Mouse (Mus musculus) CH12.LX (cell line): Measurements from ENCODE around the gene Rasl10a. TPM values are rescaled to one million over a fixed set of nuclear protein-coding genes. Genes with fewer than 3 reads are reported as not detected.
A peak's percentile ranks its signal among the peaks of the same experiment; 100 is the strongest.

Experiments
- DNase-seq: peaks from one replicate; pipeline ENCODE4 v3.0.0-alpha.2; 2013; ENCODE audit errors: extremely low read depth
- H3K27ac ChIP-seq: 2 replicates; pipeline ENCODE4 v1.5.1; 2012; ENCODE audit warnings: low read depth, mild to moderate bottlenecking, control low read depth, moderate library complexity; ENCODE audit not compliant: insufficient read depth
- H3K27me3 ChIP-seq: replicated peaks from 2 replicates; pipeline ENCODE3; 2012; ENCODE audit warnings: inconsistent platforms
- H3K36me3 ChIP-seq, 2 experiments: replicated peaks in 1 of 2; 2 replicates each; pipeline versions ENCODE3 to v1.6.1; 2012; ENCODE audit warnings: inconsistent platforms in 1 of 2, low read length in 1 of 2, mild to moderate bottlenecking in 1 of 2, mixed read lengths in 1 of 2, moderate library complexity in 1 of 2; ENCODE audit not compliant: control insufficient read depth in 1 of 2, insufficient read depth in 1 of 2
- H3K4me1 ChIP-seq, 2 experiments: 2 replicates each; pipeline ENCODE4 v1.6.1; 2012; ENCODE audit warnings: inconsistent platforms in 1 of 2, moderate library complexity in 1 of 2; ENCODE audit not compliant: insufficient read depth in 2 of 2, control insufficient read depth in 1 of 2
- H3K4me2 ChIP-seq: 2 replicates; pipeline ENCODE4 v1.6.1; 2012; ENCODE audit warnings: low read depth, mild to moderate bottlenecking, control low read depth; ENCODE audit not compliant: poor library complexity, insufficient read depth, severe bottlenecking
- H3K4me3 ChIP-seq, 3 experiments: fragments of 150-350 bp in 1 of 3; sonication (generic) in 1 of 3; replicated peaks in 1 of 3; 2 replicates each; pipeline versions ENCODE3 to v1.5.1; 2011 to 2012; ENCODE audit warnings: low read depth in 2 of 3, low read length in 2 of 3, mild to moderate bottlenecking in 2 of 3, moderate library complexity in 2 of 3, control low read depth in 1 of 3, improper control_type of control experiment in 1 of 3, inconsistent platforms in 1 of 3, mixed read lengths in 1 of 3; ENCODE audit not compliant: poor library complexity in 1 of 3
- H3K79me2 ChIP-seq: replicated peaks from 2 replicates; pipeline ENCODE4 v1.6.1; 2012; ENCODE audit warnings: mild to moderate bottlenecking, moderate library complexity; ENCODE audit not compliant: control insufficient read depth, poor library complexity, insufficient read depth, severe bottlenecking; ENCODE audit errors: extremely low read depth
- H3K9ac ChIP-seq: 2 replicates; pipeline ENCODE4 v1.6.1; 2012; ENCODE audit warnings: low read depth, mild to moderate bottlenecking, control low read depth, moderate library complexity; ENCODE audit not compliant: insufficient read depth
- H3K9me3 ChIP-seq: replicated peaks from 2 replicates; pipeline ENCODE3; 2012; ENCODE audit warnings: low read length, inconsistent platforms, mixed read lengths
- BHLHE40 ChIP-seq: IDR thresholded peaks from 2 replicates; pipeline ENCODE4 v1.6.1; 2011; ENCODE audit warnings: mild to moderate bottlenecking, low read depth, low read length, improper control_type of control experiment
- CHD1 ChIP-seq: IDR thresholded peaks from 2 replicates; pipeline ENCODE4 v1.6.1; 2012; ENCODE audit warnings: low read depth, low read length, improper control_type of control experiment, inconsistent platforms
- CHD2 ChIP-seq: IDR thresholded peaks from 2 replicates; pipeline ENCODE4 v1.6.1; 2011; ENCODE audit warnings: low read length, improper control_type of control experiment
- CTCF ChIP-seq, 2 experiments: IDR thresholded peaks in 1 of 2; conservative IDR thresholded peaks in 1 of 2; 2 replicates each; pipeline ENCODE4 v1.5.1; 2011 to 2012; ENCODE audit warnings: low read depth in 2 of 2, low read length in 2 of 2, improper control_type of control experiment in 1 of 2, inconsistent platforms in 1 of 2, mild to moderate bottlenecking in 1 of 2, moderate library complexity in 1 of 2
- E2F4 ChIP-seq: IDR thresholded peaks from 2 replicates; pipeline ENCODE4 v1.6.1; 2011; ENCODE audit warnings: low read depth, low read length, improper control_type of control experiment; ENCODE audit not compliant: insufficient replicate concordance
- EP300 ChIP-seq: IDR thresholded peaks from 2 replicates; pipeline ENCODE4 v1.6.1; 2011; ENCODE audit warnings: low read length, improper control_type of control experiment
- ETS1 ChIP-seq: conservative IDR thresholded peaks from 2 replicates; pipeline ENCODE4 v1.6.1; 2012; ENCODE audit warnings: low read depth, mild to moderate bottlenecking, inconsistent platforms, low read length, improper control_type of control experiment, moderate library complexity
- GABPA ChIP-seq: IDR thresholded peaks from 2 replicates; pipeline ENCODE4 v1.6.1; 2012; ENCODE audit warnings: low read depth, low read length, improper control_type of control experiment, inconsistent platforms; ENCODE audit not compliant: insufficient replicate concordance
- HCFC1 ChIP-seq: IDR thresholded peaks from 2 replicates; pipeline ENCODE4 v1.6.1; 2012; ENCODE audit warnings: low read depth, mild to moderate bottlenecking, inconsistent platforms, low read length, improper control_type of control experiment
- IRF4 ChIP-seq: IDR thresholded peaks from 2 replicates; pipeline ENCODE4 v1.6.1; 2014; ENCODE audit warnings: low read depth, mild to moderate bottlenecking, inconsistent platforms, low read length, improper control_type of control experiment
- KAT2A ChIP-seq: IDR thresholded peaks from 2 replicates; pipeline ENCODE4 v1.6.1; 2012; ENCODE audit warnings: low read length, improper control_type of control experiment, inconsistent platforms; ENCODE audit not compliant: insufficient replicate concordance
- MAZ ChIP-seq: IDR thresholded peaks from 2 replicates; pipeline ENCODE4 v1.6.1; 2012; ENCODE audit warnings: low read depth, mild to moderate bottlenecking, inconsistent platforms, low read length, improper control_type of control experiment, moderate library complexity
- MEF2A ChIP-seq: IDR thresholded peaks from 2 replicates; pipeline ENCODE4 v1.6.1; 2014; ENCODE audit warnings: low read depth, mild to moderate bottlenecking, inconsistent platforms, low read length, improper control_type of control experiment, borderline replicate concordance
- MXI1 ChIP-seq: IDR thresholded peaks from 2 replicates; pipeline ENCODE4 v1.6.1; 2011; ENCODE audit warnings: mild to moderate bottlenecking, low read depth, low read length, improper control_type of control experiment
- MYC ChIP-seq: IDR thresholded peaks from 2 replicates; pipeline ENCODE4 v1.6.1; 2011; ENCODE audit warnings: low read depth, mild to moderate bottlenecking, improper control_type of control experiment, low read length
- PAX5 ChIP-seq: IDR thresholded peaks from 2 replicates; pipeline ENCODE4 v1.6.1; 2012; ENCODE audit warnings: low read length, inconsistent platforms, mixed read lengths
- POLR2A ChIP-seq: IDR thresholded peaks from 2 replicates; pipeline ENCODE4 v1.6.1; 2011; ENCODE audit warnings: low read depth, mild to moderate bottlenecking, improper control_type of control experiment, low read length
- POLR2AphosphoS2 ChIP-seq: IDR thresholded peaks from 2 replicates; pipeline ENCODE4 v1.6.1; 2011; ENCODE audit warnings: low read depth, low read length, improper control_type of control experiment
- RAD21 ChIP-seq: IDR thresholded peaks from 2 replicates; pipeline ENCODE4 v1.6.1; 2011; ENCODE audit warnings: low read depth, mild to moderate bottlenecking, low read length, improper control_type of control experiment, moderate library complexity
- RCOR1 ChIP-seq: conservative IDR thresholded peaks from 2 replicates; pipeline ENCODE4 v1.6.1; 2012; ENCODE audit warnings: low read depth, mild to moderate bottlenecking, inconsistent platforms, low read length, improper control_type of control experiment
- SIN3A ChIP-seq: IDR thresholded peaks from 2 replicates; pipeline ENCODE4 v1.6.1; 2012; ENCODE audit warnings: low read length, improper control_type of control experiment, inconsistent platforms
- SMC3 ChIP-seq: IDR thresholded peaks from 2 replicates; pipeline ENCODE4 v1.6.1; 2011; ENCODE audit warnings: low read depth, low read length, improper control_type of control experiment
- UBTF ChIP-seq: IDR thresholded peaks from 2 replicates; pipeline ENCODE4 v1.6.1; 2012; ENCODE audit warnings: low read depth, mild to moderate bottlenecking, inconsistent platforms, low read length, improper control_type of control experiment, moderate library complexity
- USF2 ChIP-seq: conservative IDR thresholded peaks from 2 replicates; pipeline ENCODE4 v1.6.1; 2011; ENCODE audit warnings: low read depth, low read length, improper control_type of control experiment
- ZC3H11A ChIP-seq: IDR thresholded peaks from 2 replicates; pipeline ENCODE4 v1.6.1; 2012; ENCODE audit warnings: low read depth, mild to moderate bottlenecking, inconsistent platforms, low read length, improper control_type of control experiment
- ZKSCAN1 ChIP-seq: IDR thresholded peaks from 2 replicates; pipeline ENCODE4 v1.6.1; 2012; ENCODE audit warnings: low read depth, inconsistent platforms, low read length, improper control_type of control experiment, borderline replicate concordance
- ZMIZ1 ChIP-seq: IDR thresholded peaks from 2 replicates; pipeline ENCODE4 v1.6.1; 2012; ENCODE audit warnings: low read depth, mild to moderate bottlenecking, inconsistent platforms, low read length, improper control_type of control experiment
- dilution Hi-C: fragments of 300-500 bp; cut with MboI; formaldehyde crosslinking; loops from 2 replicates; pipeline ENCODE4 v1.14.3; 2020; ENCODE audit warnings: low sequenced_read_pairs; ENCODE audit not compliant: extremely low pct_unique_long_range_greater_than_20kb, extremely low pct_ligation_motif_present
- in situ Hi-C: fragments of 300-500 bp; cut with MboI; formaldehyde crosslinking; loops from 3 replicates; pipeline ENCODE4 v1.14.3; 2019; ENCODE audit warnings: low sequenced_read_pairs, low pct_ligation_motif_present, low pct_unique_long_range_greater_than_20kb, mixed read lengths
- polyA plus RNA-seq: library from polyadenylated mRNA; unstranded; fragments of >175 nt; gene quantifications from 2 replicates; pipeline ENCODE4 v1.2.1, GENCODE M21; 2012; ENCODE audit warnings: low read depth; ENCODE audit not compliant: insufficient read length
- total RNA-seq, 2 experiments: library from RNA; depleted of rRNA; stranded (reverse); fragments of 300-350 nt in 1 of 2; fragments of >200 nt in 1 of 2; gene quantifications; 2 replicates each; pipeline ENCODE4 v1.2.3; 2012 to 2014

The Rasl10a gene
- total and polyA plus RNA-seq, 3 experiments = 3.0 to 7.5 (median 6.5) TPM

DNA sequence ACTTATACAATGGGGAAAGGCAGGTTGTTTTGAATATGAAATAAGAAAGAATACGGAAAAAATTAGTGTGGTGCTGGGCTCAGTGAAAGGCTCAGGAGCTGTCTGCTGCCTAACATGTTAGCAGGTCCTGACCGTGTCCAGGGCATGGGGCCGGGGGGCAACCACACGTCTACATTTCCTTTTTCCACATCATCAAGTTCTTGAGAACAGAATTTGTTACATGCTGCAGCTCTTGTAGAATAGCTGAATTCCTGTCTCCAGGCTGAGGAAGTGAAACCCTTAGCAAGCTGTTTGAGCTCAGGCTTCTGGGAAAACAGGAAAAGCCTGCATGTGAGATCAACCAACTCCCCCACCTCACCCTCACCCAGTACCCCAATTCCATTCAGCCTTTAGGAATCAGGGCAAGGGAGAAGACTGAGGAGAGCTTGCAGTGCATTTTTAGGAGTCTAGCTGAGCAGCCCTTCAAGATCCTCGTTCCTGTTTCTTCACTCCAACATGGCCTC is 45.7 kb upstream of the Rasl10a start:
- Histone ChIP-seq H3K27ac (no peak overlapping the region), H3K79me2 (no peaks in the 10 kb centered on the region), H3K9me3 (no peaks in the 10 kb centered on the region), H3K4me2 (no peak overlapping the region), H3K4me1 (peaks cover 8 to 56% of the 10 kb centered on the region in 2 experiments; a peak in 3 of 4 replicates), H3K9ac (no peak overlapping the region), H3K36me3 (peaks cover 42 to 67% of the 10 kb centered on the region in 2 experiments), H3K27me3 (no peaks in the 10 kb centered on the region), H3K4me3 (no peak overlapping the region)
- in situ Hi-C loops = no loop called here
- peak; percentile 43 for DNase-seq
- TF ChIP-seq USF2 (no peak), UBTF (no peak), POLR2AphosphoS2 (no peak), IRF4 (peak; percentile 46; the same call in 1 of the 2 replicates), RCOR1 (no peak), E2F4 (no peak), ETS1 (peak; percentile 15; the same call in 1 of the 2 replicates), EP300 (peak; percentile 67), CTCF (conservative IDR thresholded peaks at IDR 0.05 in 1 of 2, IDR thresholded peaks at IDR 0.05 in 1 of 2; ENCODE audit: low read depth in 2 of 2, low read length in 2 of 2) (no peak), GABPA (no peak)
- dilution Hi-C loops = no loop called here

DNA sequence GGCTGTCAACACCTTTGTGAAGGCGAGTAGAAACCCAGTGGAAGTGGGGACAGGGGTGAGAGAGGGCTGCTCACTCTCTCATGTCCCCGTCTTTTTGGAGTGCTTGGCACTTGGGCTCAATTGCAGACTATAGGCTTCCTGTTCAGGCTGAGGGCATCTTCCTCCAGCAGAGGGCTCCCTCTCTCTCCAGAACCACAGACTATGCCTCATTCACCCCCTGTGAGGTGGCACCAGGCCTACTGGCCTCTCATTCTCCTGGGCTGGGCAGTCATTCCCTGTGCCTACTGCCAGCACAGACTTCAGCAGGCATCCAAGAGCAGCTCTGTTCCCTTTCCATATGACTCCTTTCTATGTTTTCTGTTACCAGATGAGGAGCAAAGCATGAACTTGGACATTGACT is 42.2 kb upstream of the Rasl10a start:
- Histone ChIP-seq H3K36me3 (peaks cover 62 to 87% of the 10 kb centered on the region in 2 experiments), H3K4me2 (no peak overlapping the region), H3K27me3 (no peaks in the 10 kb centered on the region), H3K9ac (no peak overlapping the region), H3K9me3 (no peaks in the 10 kb centered on the region), H3K4me3 (no peak overlapping the region), H3K27ac (no peak overlapping the region), H3K4me1 (peaks cover 4 to 26% of the 10 kb centered on the region in 2 experiments; a peak in 2 of 4 replicates), H3K79me2 (no peaks in the 10 kb centered on the region)
- dilution Hi-C loops (no loop called here), in situ Hi-C loops (loop anchor here (5.0 kb wide), 1 partner anchor 52 kb away; the partner anchor contains the start of gene Gas2l1)
- peak; percentile 55 for DNase-seq
- TF ChIP-seq BHLHE40 (no peak), PAX5 (no peak), ZKSCAN1 (no peak), ZC3H11A (peak; percentile 9; the same call in 1 of the 2 replicates), HCFC1 (no peak), SMC3 (peak; percentile 84), CTCF (conservative IDR thresholded peaks at IDR 0.05 in 1 of 2, IDR thresholded peaks at IDR 0.05 in 1 of 2; ENCODE audit: low read depth in 2 of 2, low read length in 2 of 2) (peak; percentile 28 to 82; a peak in 3 of 4 replicates), MEF2A (no peak), CHD2 (no peak), POLR2A (no peak), ZMIZ1 (no peak), KAT2A (no peak), POLR2AphosphoS2 (no peak), RAD21 (peak; percentile 71), IRF4 (no peak), MXI1 (no peak), USF2 (no peak), GABPA (no peak), MYC (no peak), MAZ (no peak), SIN3A (no peak), CHD1 (no peak), ETS1 (no peak)
- TF ChIP-seq, all 38 proteins: peak for 4
